Mouse (Mus musculus): Measurements from ENCODE around the gene Sema4a. TPM values are rescaled to one million over a fixed set of nuclear protein-coding genes. Genes with fewer than 3 reads are reported as not detected.

Gene Sema4a
- total RNA-seq (2023), result 98.8 TPM

GRCm38 (mm10) chr3:88460983-88461696, at the start of gene Sema4a:
Gene Sema4a, minus strand, starts transcription at chr3:88461182.

GRCm38 (mm10) chr3:88509692-88510420, 48.9 kb upstream of the Sema4a start, which contains the start of gene Lmna:
Gene Lmna, minus strand, starts transcription at chr3:88509956.

GRCm38 (mm10) chr3:88424605-88425329, 36.2 kb downstream of the Sema4a start, which contains the start of gene Slc25a44:
Gene Slc25a44, minus strand, starts transcription at chr3:88425139.

GRCm38 (mm10) chr3:88409741-88410644, 51.0 kb downstream of the Sema4a start, which contains the start of gene Pmf1:
Gene Pmf1, minus strand, starts transcription at chr3:88410331.

Other genes starting within 250 kb of the Sema4a start
- gene Rhbg, start 206.5 kb downstream of the Sema4a start, total RNA-seq (2023), result not detected
- not detected for gene Gm38392, start 174.0 kb downstream of the Sema4a start, total RNA-seq (2023)
- 4.2 TPM for gene Tsacc, start 164.2 kb downstream of the Sema4a start, total RNA-seq (2023)
- 188 TPM for gene Cct3, start 164.1 kb downstream of the Sema4a start, total RNA-seq (2023)
- gene Glmp, start 136.2 kb downstream of the Sema4a start, total RNA-seq (2023), result 116 TPM
- 2.6 TPM for gene Tmem79, start 125.0 kb downstream of the Sema4a start, total RNA-seq (2023)
- gene Smg5, start 124.9 kb downstream of the Sema4a start, total RNA-seq (2023), result 136 TPM
- 3.7 TPM for gene Paqr6, start 96.6 kb downstream of the Sema4a start, total RNA-seq (2023)
- gene Bglap3, start 88.4 kb downstream of the Sema4a start, total RNA-seq (2023), result not detected
- not detected for gene Bglap2, start 82.5 kb downstream of the Sema4a start, total RNA-seq (2023)
- gene Bglap, start 76.7 kb downstream of the Sema4a start, total RNA-seq (2023), result not detected
- 42.3 TPM for gene Pmf1, start 50.9 kb downstream of the Sema4a start, total RNA-seq (2023)
- gene Slc25a44, start 36.0 kb downstream of the Sema4a start, total RNA-seq (2023), result 16.3 TPM
- gene Lmna, start 48.8 kb upstream of the Sema4a start, total RNA-seq (2023), result 27.9 TPM
- 3.0 TPM for gene Mex3a, start 71.2 kb upstream of the Sema4a start, total RNA-seq (2023)
- gene Rab25, start 87.1 kb upstream of the Sema4a start, total RNA-seq (2023), result not detected
- 78.7 TPM for gene Lamtor2, start 91.9 kb upstream of the Sema4a start, total RNA-seq (2023)
- 50.1 TPM for gene Ubqln4, start 92.6 kb upstream of the Sema4a start, total RNA-seq (2023)
- 78.1 TPM for gene Ssr2, start 114.7 kb upstream of the Sema4a start, total RNA-seq (2023)
- gene Arhgef2, start 144.8 kb upstream of the Sema4a start, total RNA-seq (2023), result 165 TPM
- not detected for gene Rxfp4, start 192.0 kb upstream of the Sema4a start, total RNA-seq (2023)
- 126 TPM for gene Khdc4, start 224.6 kb upstream of the Sema4a start, total RNA-seq (2023)

Measured in CD4-positive naive resting alpha-beta T cell, adult 57 days (primary cell).